Mouse (Mus musculus): ENCODE measurements at regions not wholly inside any gene's neighbourhood (a gene's known extent, or its start where the extent isn't known, plus 50 kb on each side); places are given as distances from the start of the nearest gene placed in this dataset.

- H3K4me1 ChIP-seq = peaks cover 12% of the 10 kb centered on the region
- H3K4me2 ChIP-seq (replicated peaks) = no peak overlapping the region
- 51% methylated on average over 23 of the region's 23 CpGs for WGBS
- no peaks in the 10 kb centered on the region for H3K9me3 ChIP-seq
- H3K27ac ChIP-seq = no peak overlapping the region
- H3K27me3 ChIP-seq = no peaks in the 10 kb centered on the region
- no peaks in the 10 kb centered on the region for H3K36me3 ChIP-seq
- ATAC-seq (ENCODE audit: low FRiP score, low read depth) = peak; percentile 71
- H3K9ac ChIP-seq = no peak overlapping the region
- H3K4me3 ChIP-seq = no peak overlapping the region
Measured at GRCm38 (mm10) chr3:34456488-34457433, 193.4 kb upstream of the Sox2 start.

GRCm38 (mm10) chr3:34454026-34454624 lies 196.1 kb upstream of the Sox2 start:
- Histone ChIP-seq H3K4me1 (peaks cover 12% of the 10 kb centered on the region), H3K27me3 (peaks cover under 1% of the 10 kb centered on the region; the same call in 1 of the 2 replicates), H3K27ac (no peak overlapping the region), H3K4me3 (no peak overlapping the region), H3K9me3 (no peaks in the 10 kb centered on the region), H3K4me2 (replicated peaks) (no peak overlapping the region), H3K9ac (no peak overlapping the region), H3K36me3 (no peaks in the 10 kb centered on the region)
- WGBS = 92% methylated on average over 24 of the region's 24 CpGs
- ATAC-seq (ENCODE audit: low FRiP score, low read depth) = no peak

GRCm38 (mm10) chr3:34445354-34445753 lies 204.9 kb upstream of the Sox2 start:
- ATAC-seq (ENCODE audit: low FRiP score, low read depth) = no peak
- no peak overlapping the region for H3K9ac ChIP-seq
- peaks cover 40% of the 10 kb centered on the region for H3K27me3 ChIP-seq
- no peaks in the 10 kb centered on the region for H3K9me3 ChIP-seq
- WGBS = 53% methylated on average over 7 of the region's 7 CpGs
- H3K4me2 ChIP-seq (replicated peaks) = no peak overlapping the region
- no peaks in the 10 kb centered on the region for H3K36me3 ChIP-seq
- peaks cover 7% of the 10 kb centered on the region for H3K4me1 ChIP-seq
- H3K27ac ChIP-seq = no peak overlapping the region
- no peak overlapping the region for H3K4me3 ChIP-seq

GRCm38 (mm10) chr3:34444802-34445201 lies 205.4 kb upstream of the Sox2 start:
- peaks cover 43% of the 10 kb centered on the region for H3K27me3 ChIP-seq
- ATAC-seq (ENCODE audit: low FRiP score, low read depth) = no peak
- H3K9ac ChIP-seq = no peak overlapping the region

GRCm38 (mm10) chr3:34443731-34444628 lies 206.2 kb upstream of the Sox2 start:
- Histone ChIP-seq H3K27ac (no peak overlapping the region), H3K36me3 (no peaks in the 10 kb centered on the region), H3K9me3 (no peaks in the 10 kb centered on the region), H3K9ac (no peak overlapping the region), H3K4me3 (no peak overlapping the region), H3K27me3 (peaks cover 49% of the 10 kb centered on the region), H3K4me1 (peaks cover 7% of the 10 kb centered on the region), H3K4me2 (replicated peaks) (peak overlapping the region; percentile 36)
- ATAC-seq (ENCODE audit: low FRiP score, low read depth) = no peak
- 30% methylated on average over 28 of the region's 28 CpGs for WGBS

More at GRCm38 (mm10) chr3:34444802-34445201, 205.4 kb upstream of the Sox2 start:
- Histone ChIP-seq H3K27ac (no peak overlapping the region), H3K4me2 (replicated peaks) (no peak overlapping the region), H3K9me3 (no peaks in the 10 kb centered on the region), H3K4me3 (no peak overlapping the region), H3K36me3 (no peaks in the 10 kb centered on the region), H3K4me1 (peaks cover 7% of the 10 kb centered on the region)
- 46% methylated on average over 5 of the region's 5 CpGs for WGBS

GRCm38 (mm10) chr3:34443307-34443706 lies 206.9 kb upstream of the Sox2 start:
- Histone ChIP-seq H3K4me2 (replicated peaks) (no peak overlapping the region), H3K36me3 (no peaks in the 10 kb centered on the region), H3K4me3 (no peak overlapping the region), H3K4me1 (peaks cover 7% of the 10 kb centered on the region), H3K9me3 (no peaks in the 10 kb centered on the region), H3K27me3 (peaks cover 48% of the 10 kb centered on the region), H3K27ac (no peak overlapping the region), H3K9ac (no peak overlapping the region)
- ATAC-seq (ENCODE audit: low FRiP score, low read depth) = no peak
- WGBS = 78% methylated on average over 5 of the region's 5 CpGs

GRCm38 (mm10) chr3:34441792-34442191 lies 208.4 kb upstream of the Sox2 start:
- H3K27ac ChIP-seq = no peak overlapping the region
- no peak overlapping the region for H3K4me3 ChIP-seq
- no peak overlapping the region for H3K4me2 ChIP-seq (replicated peaks)
- H3K9me3 ChIP-seq = no peaks in the 10 kb centered on the region
- WGBS = 73% methylated on average over 4 of the region's 4 CpGs
- no peak for ATAC-seq (ENCODE audit: low FRiP score, low read depth)
- peaks cover 48% of the 10 kb centered on the region for H3K27me3 ChIP-seq
- no peaks in the 10 kb centered on the region for H3K36me3 ChIP-seq
- H3K9ac ChIP-seq = no peak overlapping the region
- peaks cover 7% of the 10 kb centered on the region for H3K4me1 ChIP-seq

- Histone ChIP-seq H3K9ac (no peak overlapping the region), H3K4me2 (replicated peaks) (no peak overlapping the region), H3K4me3 (no peak overlapping the region), H3K27me3 (peaks cover 47% of the 10 kb centered on the region), H3K27ac (no peak overlapping the region), H3K36me3 (no peaks in the 10 kb centered on the region), H3K4me1 (peaks cover 7% of the 10 kb centered on the region), H3K9me3 (no peaks in the 10 kb centered on the region)
- 69% methylated on average over 5 of the region's 5 CpGs for WGBS
- ATAC-seq (ENCODE audit: low FRiP score, low read depth) = no peak
Measured at GRCm38 (mm10) chr3:34441266-34441665, 208.9 kb upstream of the Sox2 start.

GRCm38 (mm10) chr3:34434901-34435300 lies 215.3 kb upstream of the Sox2 start:
- no peak overlapping the region for H3K4me2 ChIP-seq (replicated peaks)
- no peaks in the 10 kb centered on the region for H3K36me3 ChIP-seq
- 0 out of 2 replicates have a peak, but pooled peaks cover 4% of the 10 kb centered on the region for H3K9me3 ChIP-seq
- no peak overlapping the region for H3K4me3 ChIP-seq
- H3K27me3 ChIP-seq = peaks cover 13% of the 10 kb centered on the region
- WGBS = 69% methylated on average over 9 of the region's 9 CpGs
- H3K9ac ChIP-seq = no peak overlapping the region
- H3K4me1 ChIP-seq = no peaks in the 10 kb centered on the region
- no peak overlapping the region for H3K27ac ChIP-seq
- no peak for ATAC-seq (ENCODE audit: low FRiP score, low read depth)

GRCm38 (mm10) chr3:34427967-34428366 lies 222.2 kb upstream of the Sox2 start:
- Histone ChIP-seq H3K36me3 (no peaks in the 10 kb centered on the region), H3K9ac (no peak overlapping the region), H3K9me3 (0 out of 2 replicates have a peak, but pooled peaks cover 4% of the 10 kb centered on the region), H3K4me2 (replicated peaks) (no peak overlapping the region), H3K4me3 (no peak overlapping the region), H3K27me3 (no peaks in the 10 kb centered on the region; the same call in 1 of the 2 replicates), H3K4me1 (no peaks in the 10 kb centered on the region), H3K27ac (no peak overlapping the region)
- WGBS = 84% methylated on average over 8 of the region's 8 CpGs
- ATAC-seq (ENCODE audit: low FRiP score, low read depth) = no peak

- ATAC-seq (ENCODE audit: low FRiP score, low read depth) = no peak
- no peaks in the 10 kb centered on the region; the same call in 1 of the 2 replicates for H3K27me3 ChIP-seq
- H3K27ac ChIP-seq = no peak overlapping the region
- no peak overlapping the region for H3K4me2 ChIP-seq (replicated peaks)
- no peak overlapping the region for H3K9ac ChIP-seq
- 0 out of 2 replicates have a peak, but pooled peaks cover 1% of the 10 kb centered on the region for H3K9me3 ChIP-seq
- WGBS = 86% methylated on average over 4 of the region's 4 CpGs
- H3K36me3 ChIP-seq = no peaks in the 10 kb centered on the region
- H3K4me1 ChIP-seq = no peaks in the 10 kb centered on the region
- no peak overlapping the region for H3K4me3 ChIP-seq
Measured at GRCm38 (mm10) chr3:34427495-34427894, 222.7 kb upstream of the Sox2 start.

Measured in limb, embryonic 13.5 days (tissue).